Mouse (Mus musculus) gastrocnemius, postnatal 10 days (tissue): ENCODE measurements around the gene Slc24a1. TPM values are rescaled to one million over a fixed set of nuclear protein-coding genes. Genes with fewer than 3 reads are reported as not detected.

Experiments used
- DNase-seq: peaks from one replicate; pipeline ENCODE4 v3.0.0; 2021; ENCODE audit warnings: mixed read lengths
- microRNA-seq, 2 experiments: library from miRNA; unstranded; fragments of <30 nt; microRNA quantifications; one replicate each; pipeline ENCODE4 v1.2.0; 2021
- total RNA-seq, 2 experiments: library from RNA; stranded (reverse); gene quantifications; 2 replicates each; pipeline ENCODE4 v1.2.3; 2021

The Slc24a1 gene
- total RNA-seq, 2 experiments from 2014 or later, result not detected

- no peak for DNase-seq
Measured at GRCm38 (mm10) chr9:64937491-64937890, 13.9 kb downstream of the Slc24a1 start.

DNA sequence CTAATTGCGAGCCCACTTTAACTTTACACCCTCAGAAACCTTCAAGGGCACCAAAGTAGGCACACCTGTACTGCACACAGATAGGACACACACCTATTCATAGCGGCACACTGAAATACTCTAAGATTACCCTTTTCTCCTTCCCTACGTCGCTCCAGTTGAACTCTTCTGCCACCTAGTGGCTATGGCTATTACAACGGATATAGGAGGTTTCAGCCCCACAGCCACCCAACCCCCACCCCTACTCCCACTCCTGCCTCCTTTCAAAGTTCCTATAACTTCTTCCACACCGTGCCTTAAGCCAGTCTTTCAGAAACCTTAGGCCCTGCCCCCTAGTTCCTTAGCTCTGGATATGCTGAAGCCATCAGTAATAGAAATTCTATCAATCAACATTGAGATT lies 14.9 kb downstream of the Slc24a1 start:
- DNase-seq, result peak; percentile 58

DNA sequence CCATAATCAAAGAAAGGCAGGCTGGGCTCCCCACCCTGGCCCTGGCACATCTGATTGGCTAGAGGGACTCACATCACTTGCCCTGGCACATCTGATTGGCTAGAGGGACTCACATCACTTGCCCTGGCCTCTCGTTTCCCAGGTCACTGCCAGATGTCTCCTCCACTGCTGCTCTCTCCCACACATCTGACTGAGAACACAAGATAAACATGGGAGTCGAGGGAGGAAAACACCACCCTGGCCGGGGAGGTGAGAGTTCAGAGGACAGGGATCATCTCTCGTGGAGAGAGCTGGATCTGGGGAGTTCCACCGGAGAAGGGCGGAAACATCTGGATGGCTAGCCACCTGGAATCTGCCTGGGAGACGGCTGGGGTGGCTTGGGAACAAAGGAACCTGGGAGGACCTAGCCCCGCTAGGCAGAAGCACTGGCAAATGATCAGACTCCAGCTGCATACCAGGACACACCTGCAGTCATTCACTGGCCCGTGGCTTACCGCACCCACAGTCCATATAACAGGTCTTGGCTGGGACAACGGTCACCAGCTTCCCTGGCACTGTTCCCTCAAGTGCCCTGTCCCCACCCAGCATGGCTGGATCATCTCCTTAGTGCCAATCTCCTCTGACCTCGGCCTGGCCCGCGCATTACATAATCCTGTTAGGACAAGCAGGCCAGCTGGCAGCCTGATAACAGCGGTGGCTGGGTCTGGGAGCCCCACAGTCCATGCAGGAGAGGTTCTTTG lies 17.2 kb downstream of the Slc24a1 start:
- peak; percentile 16 for DNase-seq

DNA sequence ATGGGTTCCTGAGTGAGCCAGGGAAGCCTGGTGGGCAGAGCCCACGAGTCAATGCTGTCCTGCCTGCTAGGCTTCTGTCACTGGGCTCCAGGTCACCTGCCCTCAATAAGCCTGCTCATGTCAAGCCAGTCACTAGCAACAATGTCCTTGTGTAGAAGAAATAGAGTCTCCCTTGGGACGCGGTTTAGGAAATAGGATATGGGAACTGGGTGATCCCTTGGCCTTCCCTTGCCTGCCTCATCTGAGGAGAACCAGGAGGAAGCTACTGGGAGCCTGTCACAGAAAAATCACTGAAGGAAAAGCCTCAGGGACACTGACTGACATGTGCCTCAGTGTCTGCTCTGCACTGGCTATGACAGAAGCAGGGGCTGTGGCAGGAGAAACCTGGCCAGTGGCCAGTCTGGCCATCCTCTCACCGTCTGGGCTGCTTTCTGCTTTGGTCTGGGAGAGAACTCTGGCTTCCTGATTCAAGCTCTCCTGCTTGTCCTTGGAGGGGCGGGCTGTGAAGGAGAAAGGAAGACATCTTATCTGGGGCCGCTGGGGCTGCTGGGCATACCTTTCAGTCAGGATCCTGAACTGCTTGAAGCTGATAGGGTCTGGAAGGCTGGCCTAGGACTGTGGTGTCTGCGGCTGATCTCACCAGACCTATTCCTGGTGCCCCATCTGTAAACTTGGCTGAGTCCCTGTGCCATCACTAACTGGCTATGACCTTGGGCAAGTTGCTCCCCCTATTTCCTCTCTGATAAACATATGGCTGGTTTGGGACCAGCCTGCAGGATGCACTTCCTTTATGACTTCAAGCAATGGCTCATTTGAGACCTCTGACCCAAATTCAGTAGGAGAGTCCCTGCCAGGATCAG lies 19.4 kb downstream of the Slc24a1 start:
- DNase-seq, result no peak

DNA sequence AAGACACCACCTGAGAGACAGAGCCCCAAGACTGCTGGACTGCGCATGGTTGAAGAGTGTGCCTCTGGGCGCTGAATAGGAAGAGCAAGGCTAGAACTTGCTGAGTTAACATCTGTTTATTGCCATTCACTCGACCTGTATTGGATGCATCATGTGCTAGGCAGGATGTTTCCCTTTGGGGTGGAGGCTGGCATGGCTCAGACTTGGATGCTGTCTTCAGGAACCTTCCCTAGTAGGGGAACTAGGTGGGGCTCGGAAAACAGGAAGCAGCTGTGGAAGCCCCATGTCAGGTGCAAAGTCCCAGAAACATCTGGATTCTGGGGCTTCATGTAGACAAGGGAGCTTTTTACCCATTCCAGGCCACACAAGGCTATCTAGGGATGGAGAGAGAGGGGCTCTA lies 21.2 kb downstream of the Slc24a1 start:
- no peak for DNase-seq

- DNase-seq, result peak; percentile 30
Measured at GRCm38 (mm10) chr9:64926201-64926991, 25.0 kb downstream of the Slc24a1 start.

- no peak for DNase-seq
Measured at GRCm38 (mm10) chr9:64925771-64926170, 25.6 kb downstream of the Slc24a1 start.

GRCm38 (mm10) chr9:64918560-64918959 lies 32.8 kb downstream of the Slc24a1 start:
- no peak for DNase-seq

GRCm38 (mm10) chr9:64914629-64915028 lies 36.8 kb downstream of the Slc24a1 start:
- no peak for DNase-seq

DNA sequence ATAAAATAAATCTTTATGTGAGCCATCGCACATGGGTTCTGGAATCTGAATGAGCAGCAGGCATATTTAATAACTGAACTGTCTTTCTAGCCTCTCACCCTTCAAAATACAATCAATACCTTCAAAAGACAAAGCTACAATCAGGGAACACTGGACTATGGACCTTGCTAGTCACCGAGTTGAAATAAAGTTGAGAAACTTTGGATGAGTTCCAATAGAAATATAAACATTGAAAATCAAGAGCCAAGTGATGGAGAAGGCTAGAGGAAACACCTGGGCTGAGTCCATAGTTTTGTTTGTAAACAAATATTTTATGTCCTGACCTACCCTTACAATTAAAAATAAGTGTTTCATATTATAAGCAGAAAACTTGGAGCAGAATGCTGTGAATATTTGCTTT lies 37.4 kb downstream of the Slc24a1 start:
- no peak for DNase-seq

DNA sequence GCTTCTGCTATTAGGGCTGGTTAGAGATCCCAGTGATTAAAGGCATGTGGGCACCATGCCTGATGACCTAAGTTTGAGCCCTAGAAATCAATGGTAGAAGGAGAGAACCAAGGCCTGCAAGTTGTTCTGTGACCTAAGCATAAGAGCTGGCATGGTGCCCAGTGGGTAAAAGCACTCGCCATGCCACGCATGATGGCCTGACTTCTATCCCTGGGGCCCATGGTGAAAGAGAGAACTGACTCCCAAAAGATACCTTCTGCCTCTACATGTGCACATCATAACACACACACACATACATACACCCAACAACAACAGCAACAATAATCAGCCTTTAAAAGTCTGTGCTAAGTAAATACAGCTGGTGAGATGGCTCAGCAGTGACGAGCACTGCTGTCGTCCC lies 38.0 kb downstream of the Slc24a1 start:
- DNase-seq, result no peak

GRCm38 (mm10) chr9:64907441-64907840 lies 44.0 kb downstream of the Slc24a1 start:
- no peak for DNase-seq

GRCm38 (mm10) chr9:64904917-64905640 lies 46.3 kb downstream of the Slc24a1 start:
- DNase-seq, result no peak

DNA sequence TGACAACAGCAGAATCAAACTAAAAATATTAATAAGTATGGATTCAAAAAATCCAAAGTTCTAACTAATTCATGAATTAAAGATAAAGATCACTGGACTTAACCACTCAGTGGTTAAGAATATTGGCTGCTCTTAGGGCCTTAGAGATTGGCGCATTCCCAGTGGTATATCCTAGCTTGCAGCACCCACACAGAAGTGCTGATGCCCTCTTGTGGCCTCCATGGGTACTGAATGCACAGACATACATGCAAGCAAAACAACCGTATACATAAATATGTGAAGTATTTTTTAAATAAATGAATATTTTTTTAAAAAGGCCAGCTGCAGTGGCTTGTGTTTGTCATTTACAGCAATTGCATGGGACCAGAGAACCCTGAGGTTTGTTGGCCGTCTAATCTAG lies 48.0 kb downstream of the Slc24a1 start:
- peak; percentile 70 for DNase-seq

DNA sequence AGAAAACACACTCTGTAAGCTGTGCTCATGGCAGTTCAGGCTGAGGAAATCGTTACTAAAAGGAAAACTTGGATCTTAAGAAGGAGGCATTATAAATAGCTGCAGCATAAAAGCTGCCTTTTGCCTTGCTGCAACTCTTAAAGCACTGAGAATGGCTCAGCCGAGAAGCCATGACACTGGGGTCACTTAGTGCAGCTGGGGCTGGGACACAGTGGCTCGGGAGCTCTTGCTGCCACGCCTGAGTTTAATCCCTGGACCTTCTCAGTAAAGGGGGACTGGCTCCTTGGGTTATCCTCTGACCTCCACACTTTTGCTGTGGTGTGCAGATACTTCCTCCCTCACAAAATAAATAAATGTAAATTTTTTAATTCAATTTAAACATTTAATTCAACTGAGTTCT lies 48.5 kb downstream of the Slc24a1 start:
- DNase-seq, result no peak

DNA sequence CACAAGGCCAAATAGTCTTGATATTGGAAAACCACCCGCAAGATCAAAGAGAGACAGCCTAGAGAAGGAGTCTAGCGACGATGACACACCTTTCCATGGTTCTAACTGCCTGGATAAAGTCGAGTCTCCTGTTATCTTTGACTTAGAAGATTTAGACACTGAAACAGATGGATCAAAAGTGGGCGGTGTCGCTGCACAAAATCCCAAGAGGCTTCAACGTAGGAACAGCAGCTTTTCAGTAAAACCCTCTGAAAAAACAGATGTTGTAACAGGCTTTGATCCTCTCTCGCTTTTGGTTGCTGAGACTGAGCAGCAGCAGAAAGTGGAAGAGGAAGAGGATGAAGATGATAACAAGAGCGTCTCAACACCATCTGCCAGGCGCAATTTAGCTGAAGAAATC lies 54.8 kb downstream of the Slc24a1 start:
- DNase-seq, result no peak

- no peak for DNase-seq
Measured at GRCm38 (mm10) chr9:64886008-64886407, 65.4 kb downstream of the Slc24a1 start.

Small RNA genes lying within 50 kb of the gene (microRNA-seq; reads per million reads assigned to microRNA genes)
- gene Gm25640, result 0 reads per million in 2 experiments

Other genes with a start within 250 kb of the Slc24a1 start
- 100 to 1,000 TPM; 137 to 142 TPM for gene Rab11a, start 213.8 kb downstream of the Slc24a1 start, total RNA-seq
- 10 to 100 TPM in 1 of 2 experiments, 1 to 10 TPM in 1; 7.7 to 13.1 TPM for gene Dennd4a, start 140.3 kb downstream of the Slc24a1 start, total RNA-seq
- gene Ints14, start 9.3 kb upstream of the Slc24a1 start, total RNA-seq, result 10 to 100 TPM; 22.1 to 23.9 TPM
- 10 to 100 TPM; 14.4 to 16.7 TPM for gene Hacd3, start 70.1 kb upstream of the Slc24a1 start, total RNA-seq
- 100 to 1,000 TPM; 103 to 116 TPM for gene Dpp8, start 80.8 kb upstream of the Slc24a1 start, total RNA-seq
- gene Igdcc4, start 149.9 kb upstream of the Slc24a1 start, total RNA-seq, result 10 to 100 TPM; 60.4 to 79.2 TPM
- under 1 TPM; 0.59 to 0.65 TPM for gene Igdcc3, start 189.6 kb upstream of the Slc24a1 start, total RNA-seq
- gene Parp16, start 243.7 kb upstream of the Slc24a1 start, total RNA-seq, result 1 to 10 TPM; 6.6 to 8.1 TPM